Mouse (Mus musculus) monocyte, adult 2 months (primary cell): ENCODE results near the gene Brs3.

ENCODE experiments used
- DNase-seq, 2 experiments: peaks; one replicate each; pipeline ENCODE4 v3.0.0; 2022; ENCODE audit warnings: low spot score in 2 of 2, low read depth in 1 of 2

The Brs3 gene

DNA sequence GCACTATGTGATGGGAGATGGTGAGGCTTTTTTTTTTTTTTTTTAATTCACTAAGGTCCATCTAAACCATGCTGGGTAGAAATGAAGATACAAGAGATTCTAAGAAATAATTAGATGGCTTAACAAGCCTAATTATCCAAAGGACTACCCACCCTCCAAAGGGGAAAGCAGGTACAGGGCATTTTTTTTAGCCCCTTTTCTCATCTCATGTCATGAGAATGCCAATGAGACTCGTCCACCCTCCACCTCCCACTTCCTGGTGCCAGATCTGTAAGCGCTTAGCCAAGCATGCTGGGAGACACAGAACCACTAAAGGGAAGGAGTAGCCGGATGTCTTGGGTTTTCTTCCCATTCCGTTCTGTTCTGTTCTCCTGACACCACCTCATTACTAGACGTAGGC lies at the start of gene Brs3:
TSS of gene Brs3 (plus strand) at position 301 of the 400 bp plus-strand sequence.
- DNase-seq, result no peak

DNA sequence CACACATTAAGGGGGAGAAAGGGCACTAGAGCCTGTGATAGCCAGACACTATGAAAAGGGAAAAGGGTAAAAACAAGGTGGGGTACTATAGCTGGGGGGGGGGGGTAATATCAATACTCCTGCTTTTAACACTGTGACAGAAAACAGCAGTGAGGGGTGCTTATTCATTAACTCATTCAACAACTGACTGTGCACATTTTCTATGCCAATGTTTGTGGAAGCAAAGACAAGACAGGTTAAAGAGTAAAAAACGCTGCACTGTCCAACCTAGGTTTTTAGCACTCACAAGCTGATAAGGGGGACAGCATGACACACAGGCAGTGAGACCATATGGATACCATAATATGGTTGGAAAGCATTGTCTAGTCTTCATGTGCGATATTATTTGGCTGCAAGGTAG lies 30.0 kb upstream of the Brs3 start:
- no peak for DNase-seq

DNA sequence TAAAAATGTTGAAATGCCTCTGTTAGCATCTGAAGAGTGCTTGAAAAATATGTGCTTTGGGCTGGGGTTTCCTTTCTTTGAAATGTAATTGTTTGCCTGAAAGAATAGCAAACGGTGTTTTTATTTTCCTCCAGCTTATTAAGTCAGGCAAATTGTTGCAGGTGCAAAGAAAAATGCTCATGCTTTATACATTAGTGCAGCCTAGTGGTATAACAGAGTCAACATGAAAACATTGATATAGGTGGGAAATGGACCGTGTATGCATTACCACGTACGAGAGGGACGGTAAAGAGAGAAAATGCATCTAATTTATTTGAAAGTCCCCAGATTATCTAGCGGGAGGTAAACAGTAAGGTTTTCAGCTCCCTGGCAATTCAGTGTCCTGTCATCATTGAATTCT lies 995 bp downstream of the Brs3 start:
- no peak for DNase-seq

DNA sequence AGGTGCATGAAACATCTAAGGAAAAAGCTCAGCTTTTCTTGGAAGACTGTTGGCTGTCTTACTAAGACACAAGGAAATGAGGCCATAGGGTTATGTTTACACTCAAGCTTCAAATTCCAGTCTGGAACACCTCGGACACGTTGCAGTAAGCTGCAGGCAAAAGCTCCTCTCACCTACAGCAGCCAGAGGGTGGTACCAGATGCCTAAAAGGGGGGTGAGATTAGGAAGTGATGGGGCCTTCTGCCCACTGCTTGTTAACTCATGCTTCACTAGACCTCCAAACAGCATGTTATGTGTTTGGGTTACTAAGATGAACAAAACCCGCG lies 9.9 kb downstream of the Brs3 start:
- DNase-seq, result no peak

DNA sequence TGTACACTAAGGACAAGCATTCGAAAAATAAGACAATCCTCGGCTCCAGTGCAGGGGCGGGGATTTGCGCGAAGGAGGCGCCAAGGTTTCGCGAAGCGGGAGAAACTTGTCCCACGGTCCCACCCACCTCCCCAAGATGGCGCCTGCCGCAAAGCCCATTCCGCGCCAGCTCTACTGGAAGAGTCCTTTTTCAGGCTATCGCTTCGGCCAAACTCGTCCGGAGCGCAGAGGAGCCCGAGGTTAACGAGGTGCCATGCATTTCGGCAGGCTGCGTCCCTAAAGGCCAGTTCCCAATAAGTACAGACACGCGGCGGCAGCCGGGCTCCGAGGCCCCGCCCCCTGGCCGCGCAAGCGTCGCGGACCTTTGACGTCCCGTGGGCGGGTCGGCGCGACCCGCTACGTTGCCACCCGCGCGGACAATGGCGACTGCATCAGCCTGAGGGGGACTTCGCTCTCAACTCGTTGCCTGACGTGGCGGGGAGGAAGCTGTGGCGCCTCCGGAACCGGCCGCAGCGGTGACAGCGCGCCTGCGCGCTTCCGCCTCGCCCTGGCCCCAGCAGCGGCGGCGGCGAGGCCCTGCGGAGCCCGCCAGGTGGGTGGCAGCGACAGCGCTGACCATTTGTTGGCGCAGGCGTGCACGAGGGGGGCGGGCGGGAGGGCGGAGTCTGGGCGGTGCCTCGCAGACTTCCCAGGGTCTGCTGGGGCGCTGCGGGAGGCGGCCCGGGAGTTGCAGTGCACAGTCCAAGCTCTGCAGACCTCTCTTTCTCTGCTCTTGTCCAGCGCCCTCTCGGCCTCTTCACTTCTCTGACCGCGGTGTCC lies 10.5 kb downstream of the Brs3 start, which contains the start of gene Htatsf1:
TSS of gene Htatsf1 (plus strand) at position 410 of the 819 bp plus-strand sequence.
- peak; percentile 39 to 77 for DNase-seq

DNA sequence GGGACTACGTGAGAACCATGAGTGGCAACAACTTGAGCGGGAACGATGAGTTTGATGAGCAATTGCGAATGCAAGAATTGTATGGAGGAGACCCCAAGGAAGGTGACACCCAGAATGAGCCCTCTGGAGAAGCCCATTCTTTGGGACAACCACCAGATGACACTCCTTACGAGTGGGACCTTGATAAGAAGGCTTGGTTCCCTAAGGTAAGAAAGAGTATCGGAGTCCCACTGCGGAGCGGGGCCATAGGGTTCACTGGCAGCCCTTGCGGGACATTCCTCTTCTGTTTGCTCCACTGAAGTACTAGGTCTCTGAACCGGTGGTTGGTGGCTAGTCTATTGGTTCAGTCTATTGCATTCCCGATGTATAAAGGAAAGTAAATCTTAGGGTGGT lies 11.1 kb downstream of the Brs3 start:
- DNase-seq, result no peak

DNA sequence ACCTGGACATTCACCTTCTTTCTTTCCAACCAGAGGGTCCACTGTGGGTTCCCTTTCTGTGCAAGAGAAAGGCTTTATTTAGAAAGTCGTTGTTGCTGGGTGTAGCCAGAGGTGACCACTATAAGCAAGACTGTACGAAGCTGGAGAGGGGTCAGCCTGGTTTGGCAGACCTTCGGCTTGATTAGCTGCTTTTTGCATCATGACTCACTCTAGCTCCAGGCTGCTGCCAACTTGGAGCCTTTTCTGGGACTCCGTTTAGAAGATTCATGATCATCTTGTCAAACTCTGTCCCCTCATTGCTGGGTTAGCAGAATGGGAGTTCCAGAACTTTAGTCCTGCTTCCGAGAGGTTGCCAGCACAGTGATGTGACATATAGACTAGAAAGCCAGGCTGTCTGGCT lies 38.6 kb downstream of the Brs3 start:
- no peak for DNase-seq

DNA sequence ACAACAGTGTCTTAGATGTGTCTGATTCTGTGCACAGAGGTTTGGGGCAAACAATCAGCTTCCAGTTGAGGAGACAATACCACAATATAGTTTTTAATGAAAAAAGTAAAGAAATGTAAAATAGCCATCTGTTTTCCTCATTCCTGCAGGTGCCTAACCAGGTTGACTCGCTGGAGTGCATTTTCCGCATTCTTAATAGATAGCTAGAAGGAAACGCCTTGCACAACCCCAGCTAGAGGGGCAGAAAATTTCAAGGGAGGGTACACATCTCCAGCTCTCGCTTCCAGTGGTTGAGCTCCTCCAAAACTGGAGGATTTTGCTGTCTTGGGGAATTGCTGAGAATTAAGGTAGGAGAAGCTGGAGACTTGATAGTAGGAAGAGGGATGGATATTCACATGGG lies 44.9 kb downstream of the Brs3 start, which contains the start of gene Vgll1:
TSS of gene Vgll1 (plus strand) at position 301 of the 400 bp plus-strand sequence.
- DNase-seq, result no peak
